Mouse (Mus musculus) thymus, adult 2 months (tissue): ENCODE results near the gene Tm2d1. TPM values are rescaled to one million over a fixed set of nuclear protein-coding genes. Genes with fewer than 3 reads are reported as not detected.

ENCODE experiments used
- DNase-seq: peaks from one replicate; pipeline ENCODE4 v3.0.0; 2021
- H3K27ac ChIP-seq: fragments of 200-500 bp; 2 replicates; pipeline ENCODE4 v1.5.1; 2012; ENCODE audit warnings: low read length, control low read depth; ENCODE audit not compliant: control insufficient read depth, insufficient read depth
- H3K27me3 ChIP-seq: fragments of 200-500 bp; 2 replicates; pipeline ENCODE4 v1.6.1; 2012; ENCODE audit warnings: mild to moderate bottlenecking, low read length, moderate library complexity, mixed read lengths; ENCODE audit not compliant: control insufficient read depth, insufficient read depth
- H3K36me3 ChIP-seq: fragments of 200-500 bp; 2 replicates; pipeline ENCODE4 v1.6.1; 2012; ENCODE audit warnings: mild to moderate bottlenecking, low read length, moderate library complexity; ENCODE audit not compliant: control insufficient read depth, insufficient read depth
- H3K4me1 ChIP-seq: fragments of 200-500 bp; replicated peaks from 2 replicates; pipeline ENCODE4 v1.6.1; 2012; ENCODE audit warnings: low read length; ENCODE audit not compliant: control insufficient read depth, insufficient read depth
- H3K4me3 ChIP-seq: fragments of 200-500 bp; 2 replicates; pipeline ENCODE4 v1.5.1; 2012; ENCODE audit warnings: mild to moderate bottlenecking, low read length, control low read depth, moderate library complexity; ENCODE audit not compliant: control insufficient read depth, insufficient read depth
- CTCF ChIP-seq: fragments of 200-500 bp; IDR thresholded peaks from 2 replicates; pipeline ENCODE4 v1.5.1; 2012; ENCODE audit warnings: mild to moderate bottlenecking, control low read depth, low read length, moderate library complexity, borderline replicate concordance; ENCODE audit not compliant: control insufficient read depth, poor library complexity, insufficient read depth; ENCODE audit errors: extremely low read depth
- POLR2A ChIP-seq: fragments of 200-500 bp; IDR thresholded peaks from 2 replicates; pipeline ENCODE4 v1.6.1; 2012; ENCODE audit warnings: mild to moderate bottlenecking, low read length, control low read depth, moderate library complexity; ENCODE audit not compliant: control insufficient read depth, poor library complexity, insufficient read depth; ENCODE audit errors: extremely low read depth
- WGBS: fragments of 180-500 bp; shearing (Covaris S2); methylation state at CpG from one replicate; pipeline ENCODE4 v1.1.7; 2018; 5-methylcytosine and 5-hydroxymethylcytosine counted together
- polyA plus RNA-seq: library from polyadenylated mRNA; depleted of rRNA; stranded (reverse); fragments of >200 nt; gene quantifications from 2 replicates; pipeline ENCODE4 v1.2.3, GENCODE M21; 2012

Gene Tm2d1
- polyA plus RNA-seq, 1 experiment, result 10.7 TPM

GRCm38 (mm10) chr4:98395690-98396437 lies 12.8 kb upstream of the Tm2d1 start, which contains the start of gene Patj:
TSS of gene Patj (plus strand) at chr4:98395785.
- peak; percentile 56 for DNase-seq
- H3K27ac ChIP-seq, result no peak within 1 kb of the TSS
- peaks cover 2% of the 10 kb centered on the region for H3K4me1 ChIP-seq
- TF ChIP-seq POLR2A (no peak), CTCF (no peak)
- 3% methylated on average over 73 of the region's 73 CpGs for WGBS
- no peaks in the 10 kb centered on the region for H3K27me3 ChIP-seq
- peak within 1 kb of the TSS; percentile 76 for H3K4me3 ChIP-seq
- no peaks in the 10 kb centered on the region for H3K36me3 ChIP-seq

- Histone ChIP-seq H3K36me3 (no peaks in the 10 kb centered on the region), H3K27ac (no peak overlapping the region), H3K27me3 (no peaks in the 10 kb centered on the region), H3K4me1 (peaks cover 2% of the 10 kb centered on the region), H3K4me3 (peak overlapping the region; percentile 76)
- no peak for DNase-seq
- WGBS, result 11% methylated on average over 7 of the region's 7 CpGs
- no peak for TF ChIP-seq CTCF
- TF ChIP-seq POLR2A, result no peak
These were observed 12.2 kb upstream of the Tm2d1 start for GRCm38 (mm10) chr4:98395346-98395689.

GRCm38 (mm10) chr4:98385036-98385435 lies 1.9 kb upstream of the Tm2d1 start:
- H3K27ac ChIP-seq, result no peak overlapping the region
- no peak for TF ChIP-seq CTCF
- TF ChIP-seq POLR2A, result no peak
- no peaks in the 10 kb centered on the region for H3K27me3 ChIP-seq
- DNase-seq, result no peak
- no peak overlapping the region for H3K4me3 ChIP-seq
- no peaks in the 10 kb centered on the region; the same call in 1 of the 2 replicates for H3K4me1 ChIP-seq
- no peaks in the 10 kb centered on the region for H3K36me3 ChIP-seq
- 84% methylated on average over 5 of the region's 5 CpGs for WGBS

- TF ChIP-seq CTCF, result no peak
- no peak for TF ChIP-seq POLR2A
- Histone ChIP-seq H3K4me1 (no peaks in the 10 kb centered on the region; the same call in 1 of the 2 replicates), H3K27ac (no peak overlapping the region), H3K4me3 (no peak overlapping the region), H3K36me3 (no peaks in the 10 kb centered on the region), H3K27me3 (no peaks in the 10 kb centered on the region)
- WGBS, result 94% methylated on average over 2 of the region's 2 CpGs
- DNase-seq, result no peak
These were observed 6.2 kb downstream of the Tm2d1 start for GRCm38 (mm10) chr4:98376943-98377342.

- Histone ChIP-seq H3K36me3 (peaks cover 6% of the 10 kb centered on the region), H3K4me3 (no peak overlapping the region), H3K4me1 (no peaks in the 10 kb centered on the region), H3K27me3 (no peaks in the 10 kb centered on the region), H3K27ac (no peak overlapping the region)
- DNase-seq, result peak; percentile 40
- TF ChIP-seq CTCF, result no peak
- TF ChIP-seq POLR2A, result no peak
- 84% methylated on average over 4 of the region's 4 CpGs for WGBS
These were observed 7.7 kb downstream of the Tm2d1 start for GRCm38 (mm10) chr4:98375401-98375800.

GRCm38 (mm10) chr4:98358034-98358809 lies 24.9 kb downstream of the Tm2d1 start:
- Histone ChIP-seq H3K27me3 (no peaks in the 10 kb centered on the region), H3K27ac (no peak overlapping the region), H3K4me3 (no peak overlapping the region), H3K4me1 (no peaks in the 10 kb centered on the region), H3K36me3 (peaks cover 7% of the 10 kb centered on the region)
- no peak for DNase-seq
- no peak for TF ChIP-seq CTCF
- TF ChIP-seq POLR2A, result no peak
- WGBS, result over 99% methylated on average over 9 of the region's 9 CpGs
